Mouse (Mus musculus) forebrain, embryonic 11.5 days (tissue): ENCODE measurements around the gene Cyp3a16. TPM values are rescaled to one million over a fixed set of nuclear protein-coding genes. Genes with fewer than 3 reads are reported as not detected.

ENCODE experiments used
- polyA plus RNA-seq: library from polyadenylated mRNA; unstranded; fragments of >200 nt; fragmentation: Nextera tagmentation; extraction: Ambion mirVana; gene quantifications from 2 replicates; pipeline ENCODE4 v1.2.1, GENCODE M21; 2014

Gene Cyp3a16
- polyA plus RNA-seq, 1 experiment from 2014 or later, result not detected

Other genes starting within 250 kb of the Cyp3a16 start
- 37.2 and 39.2 TPM in 2 replicates for gene Zfp655, start 238.0 kb downstream of the Cyp3a16 start, polyA plus RNA-seq
- gene Zscan25, start 189.2 kb downstream of the Cyp3a16 start, polyA plus RNA-seq, result 0.41 and 0.77 TPM in 2 replicates
- not detected in 2 replicates for gene Cyp3a57, start 124.4 kb downstream of the Cyp3a16 start, polyA plus RNA-seq
- not detected in 2 replicates for gene Cyp3a41b, start 115.0 kb upstream of the Cyp3a16 start, polyA plus RNA-seq